Mouse (Mus musculus) limb, embryonic 14.5 days (tissue): ENCODE measurements around the gene Tagln. TPM values are rescaled to one million over a fixed set of nuclear protein-coding genes. Genes with fewer than 3 reads are reported as not detected.
A peak's percentile ranks its signal among the peaks of the same experiment; 100 is the strongest.

ENCODE experiments used
- ATAC-seq: fragments of 200-750 bp; cut with Nextera tagmentation; 2 replicates; pipeline ENCODE4 v1.8.0; 2017; ENCODE audit warnings: low read depth, moderate number of reproducible peaks, moderate TSS enrichment; ENCODE audit not compliant: low FRiP score
- DNase-seq: peaks from one replicate; pipeline ENCODE4 v3.0.0-alpha.2; 2015; ENCODE audit warnings: low spot score
- H3K27ac ChIP-seq: fragments of 300-500 bp; sonication (generic); replicated peaks from 2 replicates; pipeline ENCODE4 v1.5.1; 2014; ENCODE audit warnings: low read depth, mild to moderate bottlenecking, low read length, moderate library complexity, mixed read lengths
- H3K27me3 ChIP-seq: fragments of 300-500 bp; sonication (generic); 2 replicates; pipeline ENCODE4 v1.6.1; 2014; ENCODE audit warnings: low read length, mixed read lengths; ENCODE audit not compliant: control insufficient read depth, insufficient read depth
- H3K36me3 ChIP-seq: fragments of 300-500 bp; sonication (generic); 2 replicates; pipeline ENCODE4 v1.6.1; 2014; ENCODE audit warnings: mild to moderate bottlenecking, low read length, moderate library complexity, mixed read lengths; ENCODE audit not compliant: control insufficient read depth, insufficient read depth
- H3K4me1 ChIP-seq: fragments of 300-500 bp; sonication (generic); 2 replicates; pipeline ENCODE4 v1.6.1; 2014; ENCODE audit warnings: antibody characterized with exemption, low read length, mixed read lengths; ENCODE audit not compliant: control insufficient read depth, insufficient read depth
- H3K4me2 ChIP-seq: fragments of 300-500 bp; sonication (generic); replicated peaks from 2 replicates; pipeline ENCODE4 v1.6.1; 2014; ENCODE audit warnings: low read depth, mild to moderate bottlenecking, low read length, moderate library complexity; ENCODE audit not compliant: severe bottlenecking
- H3K4me3 ChIP-seq: fragments of 300-500 bp; sonication (generic); replicated peaks from 2 replicates; pipeline ENCODE4 v1.5.1; 2014; ENCODE audit warnings: low read length
- H3K9ac ChIP-seq: fragments of 300-500 bp; sonication (generic); 2 replicates; pipeline ENCODE4 v1.6.1; 2014; ENCODE audit warnings: mild to moderate bottlenecking, low read depth, low read length, moderate library complexity; ENCODE audit not compliant: severe bottlenecking
- H3K9me3 ChIP-seq: fragments of 300-500 bp; sonication (generic); 2 replicates; pipeline ENCODE4 v1.6.1; 2016; ENCODE audit warnings: low read length; ENCODE audit not compliant: control insufficient read depth
- POLR2A ChIP-seq: fragments of 200-500 bp; IDR thresholded peaks from 2 replicates; pipeline ENCODE4 v1.8.0; 2012; ENCODE audit warnings: inconsistent platforms, mild to moderate bottlenecking, moderate library complexity, borderline replicate concordance; ENCODE audit not compliant: insufficient read depth, insufficient read length; ENCODE audit errors: extremely low read depth
- WGBS: fragments of 180-500 bp; shearing (Covaris S2); extraction: QIAGEN DNeasy Blood & Tissue Kit; methylation state at CpG from one replicate; pipeline ENCODE4 v1.1.7; 2014; 5-methylcytosine and 5-hydroxymethylcytosine counted together
- polyA plus RNA-seq, 2 experiments: library from polyadenylated mRNA; depleted of rRNA in 1 of 2; stranded (reverse) in 1 of 2; unstranded in 1 of 2; fragments of >200 nt; fragmentation: Nextera tagmentation in 1 of 2; extraction: Ambion mirVana in 1 of 2; gene quantifications; 2 replicates each; pipeline versions ENCODE4 v1.2.1 to v1.2.3; 2012 to 2014

Gene Tagln
- polyA plus RNA-seq, 2 experiments: 29.8 to 35.7 TPM

- Histone ChIP-seq H3K27ac (no peak overlapping the region), H3K4me1 (peaks cover 8% of the 10 kb centered on the region), H3K4me2 (no peak overlapping the region), H3K9me3 (no peaks in the 10 kb centered on the region), H3K27me3 (no peaks in the 10 kb centered on the region; the same call in 1 of the 2 replicates), H3K9ac (no peak overlapping the region), H3K4me3 (no peak overlapping the region), H3K36me3 (peaks cover 34% of the 10 kb centered on the region)
- DNase-seq (peak; percentile 33), ATAC-seq (no peak)
- 63% methylated on average over 11 of the region's 11 CpGs for WGBS
- no peak for TF ChIP-seq POLR2A
These were observed 3.1 kb downstream of the Tagln start for GRCm38 (mm10) chr9:45932571-45933415.

DNA sequence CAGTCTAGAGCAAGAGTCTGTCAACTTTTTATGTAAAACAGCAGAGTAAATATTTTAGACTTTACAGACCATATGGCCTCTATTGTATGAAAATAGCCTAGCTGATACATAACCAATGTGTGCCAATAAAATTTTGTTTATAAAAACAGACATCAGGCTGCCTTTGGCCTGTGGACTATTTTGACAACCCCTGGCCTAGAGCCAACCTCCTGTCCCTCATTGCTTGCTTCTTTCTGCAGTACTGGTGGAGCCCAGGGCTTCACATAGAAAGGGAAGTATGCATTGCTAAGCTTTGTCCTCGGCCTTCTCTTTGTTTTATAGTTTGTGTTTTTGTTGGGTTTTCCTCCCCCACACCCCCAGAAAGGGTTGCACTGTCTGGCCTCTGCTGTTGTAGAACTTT, 3.9 kb downstream of the Tagln start:
- DNase-seq: no peak
- Histone ChIP-seq H3K4me2 (no peak overlapping the region), H3K27me3 (no peaks in the 10 kb centered on the region; the same call in 1 of the 2 replicates), H3K27ac (no peak overlapping the region), H3K36me3 (peaks cover 42% of the 10 kb centered on the region), H3K4me3 (no peak overlapping the region), H3K9ac (no peak overlapping the region), H3K4me1 (peaks cover 8% of the 10 kb centered on the region), H3K9me3 (no peaks in the 10 kb centered on the region)
- no peak for ATAC-seq
- TF ChIP-seq POLR2A: no peak
- 60% methylated on average over 1 of the region's 1 CpGs for WGBS

DNA sequence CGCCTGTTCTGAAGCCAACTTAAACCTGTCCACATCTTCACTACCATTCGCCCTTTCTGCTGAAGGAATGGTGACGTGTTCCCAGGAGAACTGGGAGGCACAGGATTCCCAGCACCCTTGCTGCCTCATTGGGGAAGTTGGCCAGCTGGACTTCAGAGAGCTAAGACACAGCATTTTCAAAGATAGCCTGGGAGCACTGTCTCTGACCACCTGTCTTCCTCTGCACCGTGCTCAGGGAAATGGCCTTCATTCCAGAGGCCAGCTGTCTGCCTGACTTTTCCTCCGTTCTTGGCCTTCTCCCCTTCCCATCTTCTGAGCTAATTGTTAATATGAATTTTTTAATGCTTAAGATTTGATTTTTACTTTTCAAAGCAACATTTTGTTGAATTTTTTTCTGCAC, 6.6 kb downstream of the Tagln start:
- DNase-seq (no peak), ATAC-seq (no peak)
- peaks cover 63% of the 10 kb centered on the region for H3K36me3 ChIP-seq
- no peak overlapping the region for H3K4me3 ChIP-seq
- H3K9ac ChIP-seq: no peak overlapping the region
- WGBS: 89% methylated on average over 5 of the region's 5 CpGs
- no peak for TF ChIP-seq POLR2A
- H3K27me3 ChIP-seq: no peaks in the 10 kb centered on the region
- no peak overlapping the region for H3K27ac ChIP-seq
- no peaks in the 10 kb centered on the region; the same call in 1 of the 2 replicates for H3K4me1 ChIP-seq
- no peak overlapping the region for H3K4me2 ChIP-seq
- H3K9me3 ChIP-seq: no peaks in the 10 kb centered on the region

DNA sequence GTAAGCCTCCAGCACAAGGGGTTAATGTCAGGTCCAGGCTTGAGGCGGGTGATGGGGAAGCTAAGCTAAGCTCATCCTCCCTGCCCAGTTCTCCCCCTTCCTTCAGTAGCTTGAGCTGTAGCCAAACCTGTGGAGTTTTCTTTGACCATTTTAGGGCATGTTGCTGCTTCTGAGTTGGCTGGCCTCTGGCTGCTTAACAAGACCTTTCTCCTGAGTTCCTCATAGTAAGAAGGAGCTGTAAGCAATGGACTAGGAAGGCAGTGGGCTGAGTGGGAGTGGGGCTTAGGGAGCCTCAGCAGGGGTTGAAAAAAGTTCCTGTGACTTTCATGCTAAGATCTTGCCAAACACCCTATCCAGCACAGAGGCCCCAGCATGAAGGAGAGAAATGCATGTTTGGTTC, 16.0 kb downstream of the Tagln start:
- ATAC-seq: no peak
- 57% methylated on average over 1 of the region's 1 CpGs for WGBS
- DNase-seq: no peak
- Histone ChIP-seq H3K9me3 (no peaks in the 10 kb centered on the region), H3K36me3 (peaks cover 82% of the 10 kb centered on the region), H3K9ac (no peak overlapping the region), H3K4me1 (no peaks in the 10 kb centered on the region), H3K27ac (no peak overlapping the region), H3K4me3 (no peak overlapping the region), H3K27me3 (no peaks in the 10 kb centered on the region), H3K4me2 (no peak overlapping the region)
- TF ChIP-seq POLR2A: no peak

DNA sequence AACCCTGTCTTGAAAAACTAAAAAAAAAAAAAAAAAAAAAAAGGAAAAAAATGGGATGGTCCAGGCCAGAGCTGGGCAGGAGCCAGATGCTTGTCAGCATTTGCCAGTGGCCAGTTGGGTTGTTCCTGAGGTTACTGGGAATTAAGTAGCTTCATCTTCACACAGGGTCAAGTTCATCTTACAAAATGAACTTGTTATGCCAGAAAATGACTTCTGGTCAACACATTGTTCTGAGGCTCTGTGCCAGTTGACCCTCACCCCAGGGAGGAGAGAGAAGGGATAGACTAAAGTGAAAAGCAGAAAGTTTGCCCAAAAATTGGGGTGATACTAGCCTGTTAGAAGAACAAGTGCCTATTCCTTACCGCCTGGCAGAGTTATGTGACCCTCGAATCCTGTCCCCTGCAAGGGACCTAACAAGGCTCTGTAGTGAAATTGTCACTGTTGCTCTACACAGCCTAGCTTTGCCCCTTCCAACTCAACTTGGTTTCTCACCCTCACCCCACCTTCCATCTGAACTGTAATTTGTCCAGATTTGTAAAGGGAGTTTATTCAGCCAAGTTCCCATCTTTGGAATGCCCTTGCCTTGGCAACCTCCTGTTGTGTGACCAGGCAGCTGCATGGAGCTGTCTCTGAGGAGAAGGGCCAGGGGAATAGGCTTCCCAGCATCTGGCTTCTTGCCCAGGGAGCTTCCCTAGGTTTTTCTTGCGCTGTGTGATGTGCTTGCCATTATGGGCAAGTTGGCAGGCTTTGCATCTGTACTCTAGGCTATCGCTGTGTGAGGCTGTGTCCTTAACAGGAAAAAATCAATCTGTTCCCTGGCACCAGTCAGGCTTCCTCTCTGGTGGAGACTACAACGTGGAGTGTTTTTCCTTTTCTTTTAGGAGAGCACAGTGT, 18.6 kb downstream of the Tagln start:
- ATAC-seq (no peak), DNase-seq (peak; percentile 42)
- Histone ChIP-seq H3K9ac (no peak overlapping the region), H3K4me3 (no peak overlapping the region), H3K27me3 (no peaks in the 10 kb centered on the region), H3K9me3 (no peaks in the 10 kb centered on the region), H3K27ac (no peak overlapping the region), H3K36me3 (peaks cover 84% of the 10 kb centered on the region), H3K4me2 (no peak overlapping the region), H3K4me1 (no peaks in the 10 kb centered on the region)
- 93% methylated on average over 5 of the region's 5 CpGs for WGBS
- no peak for TF ChIP-seq POLR2A
